Mouse (Mus musculus): ENCODE results near the gene Chst8. TPM values are rescaled to one million over a fixed set of nuclear protein-coding genes. Genes with fewer than 3 reads are reported as not detected.

Chst8 gene
- total RNA-seq, 2 experiments from 2014 or later, result 0.22 TPM; not detected in 1

- no peak for DNase-seq (ENCODE audit: low spot score)
- intact Hi-C loops (cut with DNase I), result no loop called here
These were observed 53.8 kb downstream of the Chst8 start for GRCm38 (mm10) chr7:34758721-34759120.

- no peak for DNase-seq (ENCODE audit: low spot score)
- intact Hi-C loops (cut with DNase I), result no loop called here
These were observed 55.0 kb downstream of the Chst8 start for GRCm38 (mm10) chr7:34757513-34757912.

- no peak for DNase-seq (ENCODE audit: low spot score)
These were observed 59.2 kb downstream of the Chst8 start for GRCm38 (mm10) chr7:34753140-34753886.

GRCm38 (mm10) chr7:34752151-34752762 is 60.3 kb downstream of the Chst8 start:
- intact Hi-C loops (cut with DNase I), result no loop called here

More at GRCm38 (mm10) chr7:34753140-34753886, 59.2 kb downstream of the Chst8 start:
- intact Hi-C loops (cut with DNase I), result no loop called here

GRCm38 (mm10) chr7:34750350-34750749 is 62.2 kb downstream of the Chst8 start:
- DNase-seq (ENCODE audit: low spot score), result no peak
- intact Hi-C loops (cut with DNase I), result no loop called here

More at GRCm38 (mm10) chr7:34752151-34752762, 60.3 kb downstream of the Chst8 start:
- DNase-seq (ENCODE audit: low spot score), result no peak

- DNase-seq (ENCODE audit: low spot score), result no peak
- intact Hi-C loops (cut with DNase I), result no loop called here
These were observed 62.8 kb downstream of the Chst8 start for GRCm38 (mm10) chr7:34749753-34750152.

- no peak for DNase-seq (ENCODE audit: low spot score)
- intact Hi-C loops (cut with DNase I), result no loop called here
These were observed 64.0 kb downstream of the Chst8 start for GRCm38 (mm10) chr7:34748501-34748900.

GRCm38 (mm10) chr7:34747661-34748060 is 64.8 kb downstream of the Chst8 start:
- intact Hi-C loops (cut with DNase I), result no loop called here
- DNase-seq (ENCODE audit: low spot score), result no peak

- intact Hi-C loops (cut with DNase I), result no loop called here
These were observed 65.9 kb downstream of the Chst8 start for GRCm38 (mm10) chr7:34746586-34746985.

GRCm38 (mm10) chr7:34746165-34746564 is 66.3 kb downstream of the Chst8 start:
- intact Hi-C loops (cut with DNase I), result no loop called here
- peak; percentile 59 for DNase-seq (ENCODE audit: low spot score)

More at GRCm38 (mm10) chr7:34746586-34746985, 65.9 kb downstream of the Chst8 start:
- no peak for DNase-seq (ENCODE audit: low spot score)

- intact Hi-C loops (cut with DNase I), result no loop called here
- no peak for DNase-seq (ENCODE audit: low spot score)
These were observed 67.1 kb downstream of the Chst8 start for GRCm38 (mm10) chr7:34745426-34745825.

GRCm38 (mm10) chr7:34744994-34745393 is 67.5 kb downstream of the Chst8 start:
- intact Hi-C loops (cut with DNase I), result no loop called here

GRCm38 (mm10) chr7:34743411-34744085 is 69.0 kb downstream of the Chst8 start:
- DNase-seq (ENCODE audit: low spot score), result no peak
- intact Hi-C loops (cut with DNase I), result no loop called here

More at GRCm38 (mm10) chr7:34744994-34745393, 67.5 kb downstream of the Chst8 start:
- DNase-seq (ENCODE audit: low spot score), result no peak

GRCm38 (mm10) chr7:34739371-34739770 is 73.1 kb downstream of the Chst8 start:
- no peak for DNase-seq (ENCODE audit: low spot score)
- intact Hi-C loops (cut with DNase I), result no loop called here

GRCm38 (mm10) chr7:34737206-34737605 is 75.3 kb downstream of the Chst8 start:
- DNase-seq (ENCODE audit: low spot score), result no peak
- intact Hi-C loops (cut with DNase I), result no loop called here

GRCm38 (mm10) chr7:34734348-34734747 is 78.2 kb downstream of the Chst8 start:
- intact Hi-C loops (cut with DNase I), result no loop called here
- no peak for DNase-seq (ENCODE audit: low spot score)

GRCm38 (mm10) chr7:34728931-34729330 is 83.6 kb downstream of the Chst8 start:
- no peak for DNase-seq (ENCODE audit: low spot score)
- intact Hi-C loops (cut with DNase I), result no loop called here

- DNase-seq (ENCODE audit: low spot score), result no peak
- intact Hi-C loops (cut with DNase I), result no loop called here
These were observed 87.3 kb downstream of the Chst8 start for GRCm38 (mm10) chr7:34725206-34725605.

- no peak for DNase-seq (ENCODE audit: low spot score)
- intact Hi-C loops (cut with DNase I), result no loop called here
These were observed 89.8 kb downstream of the Chst8 start for GRCm38 (mm10) chr7:34722551-34723230.

GRCm38 (mm10) chr7:34722151-34722550 is 90.4 kb downstream of the Chst8 start:
- intact Hi-C loops (cut with DNase I), result no loop called here
- DNase-seq (ENCODE audit: low spot score), result no peak

Measured in heart, postnatal 25 days (tissue).